Mouse (Mus musculus): ENCODE data around the gene Nisch.

Nisch gene

DNA sequence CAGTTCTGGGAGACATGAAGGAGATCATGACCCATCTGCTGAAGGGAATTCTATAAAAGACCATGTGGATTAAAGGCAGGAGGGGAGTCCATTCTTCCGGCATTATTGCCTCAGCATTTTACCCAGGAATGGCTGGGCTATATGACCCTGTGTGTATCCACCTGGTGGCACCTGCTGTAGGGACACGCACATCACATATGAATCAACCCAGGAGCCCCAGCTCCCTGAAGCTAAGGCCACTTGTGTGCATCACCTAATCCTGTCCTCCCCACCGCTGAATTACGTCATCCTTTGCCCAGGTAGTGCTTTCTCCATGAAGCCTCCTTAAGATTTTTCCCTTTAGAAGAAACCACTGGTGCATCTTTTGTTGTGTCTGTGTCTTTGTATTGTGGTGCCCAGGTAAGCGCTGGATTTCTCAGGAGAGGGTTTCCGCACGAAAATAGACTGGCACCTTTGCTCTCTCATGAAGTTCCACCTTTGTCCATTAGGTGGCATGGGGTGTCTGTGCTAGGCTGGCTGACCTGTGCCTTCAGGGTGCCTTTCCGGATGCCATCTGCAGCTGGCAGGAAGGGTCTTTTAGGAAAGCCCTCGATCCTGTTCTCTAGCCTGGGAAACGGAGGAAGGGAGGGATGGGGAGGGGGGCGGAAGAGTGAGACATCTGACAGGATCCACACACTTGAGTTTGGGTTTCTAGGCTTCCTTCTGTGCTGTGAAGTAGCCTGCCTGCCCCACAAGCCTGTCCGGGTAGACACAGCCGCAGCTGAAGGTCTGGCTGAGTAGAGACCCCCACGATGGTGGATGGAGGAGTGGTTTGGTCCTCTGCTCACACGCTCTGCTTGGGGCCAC lies 1.4 kb downstream of the Nisch start:
- DNase-seq (ENCODE audit: low spot score in 2 of 2), result peak in 1 of 2 experiments; percentile 67

DNA sequence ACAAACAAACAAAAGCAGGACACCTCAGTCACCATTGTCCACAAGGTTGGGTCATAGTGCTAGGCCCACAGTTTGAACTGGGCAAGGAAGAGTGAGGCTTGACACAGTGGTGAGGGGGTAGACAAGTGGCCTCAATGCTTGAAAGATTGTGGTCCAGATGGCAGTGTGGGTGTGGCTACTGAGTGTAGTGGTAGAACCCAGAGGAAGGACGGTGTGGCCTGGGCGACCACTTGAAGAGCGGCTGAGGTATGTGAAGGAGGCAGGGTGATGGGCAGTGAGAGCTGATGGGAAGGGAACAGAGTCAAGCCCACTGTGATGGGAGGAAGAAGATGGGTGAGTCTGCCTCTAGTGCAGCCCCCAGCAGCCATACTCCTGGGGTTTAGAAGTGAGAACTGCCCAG lies 2.1 kb downstream of the Nisch start:
- DNase-seq (ENCODE audit: low spot score in 2 of 2), result no peak

DNA sequence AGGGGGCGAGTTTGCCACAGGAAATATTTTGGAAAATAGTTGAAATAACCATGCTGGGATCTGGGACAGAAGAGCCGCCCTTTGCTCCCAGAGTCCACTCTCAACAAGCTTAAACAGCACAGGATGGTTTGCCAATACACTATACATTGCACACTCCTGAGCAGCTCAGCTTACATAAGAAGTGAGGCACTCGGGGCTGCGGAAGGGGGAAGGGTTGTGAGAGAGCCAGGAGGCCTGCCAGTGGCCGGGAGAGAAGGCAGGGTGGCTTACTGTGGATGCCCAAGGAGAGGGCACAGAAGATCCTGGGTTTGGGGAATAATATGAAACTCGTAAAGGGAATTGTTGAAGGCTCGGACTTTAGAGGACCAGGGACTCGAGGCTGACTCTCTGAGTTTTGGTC lies 2.9 kb downstream of the Nisch start:
- no peak for DNase-seq (ENCODE audit: low spot score in 2 of 2)

GRCm38 (mm10) chr14:31212499-31212898 lies 4.2 kb downstream of the Nisch start:
- no peak for DNase-seq (ENCODE audit: low spot score in 2 of 2)

DNA sequence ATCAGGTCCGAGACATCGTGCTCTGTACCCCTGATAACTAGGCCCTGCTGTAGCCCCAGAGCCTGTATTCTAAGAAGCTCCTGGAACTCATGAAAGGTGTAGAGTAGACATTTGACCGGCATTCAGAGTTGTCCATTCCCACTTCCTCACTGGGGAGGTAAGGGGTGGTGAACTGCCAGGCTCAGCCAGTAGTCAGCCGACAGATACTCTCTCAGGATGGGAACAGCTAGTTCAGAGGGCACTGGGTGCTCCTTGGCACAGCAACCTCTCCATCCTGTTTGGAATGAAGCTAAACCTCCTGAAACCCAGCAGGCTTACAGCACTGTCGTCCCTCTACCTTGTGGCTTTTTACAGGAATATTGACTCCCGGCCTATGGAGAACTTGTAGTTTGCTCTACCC lies 4.9 kb downstream of the Nisch start:
- no peak for DNase-seq (ENCODE audit: low spot score in 2 of 2)

DNA sequence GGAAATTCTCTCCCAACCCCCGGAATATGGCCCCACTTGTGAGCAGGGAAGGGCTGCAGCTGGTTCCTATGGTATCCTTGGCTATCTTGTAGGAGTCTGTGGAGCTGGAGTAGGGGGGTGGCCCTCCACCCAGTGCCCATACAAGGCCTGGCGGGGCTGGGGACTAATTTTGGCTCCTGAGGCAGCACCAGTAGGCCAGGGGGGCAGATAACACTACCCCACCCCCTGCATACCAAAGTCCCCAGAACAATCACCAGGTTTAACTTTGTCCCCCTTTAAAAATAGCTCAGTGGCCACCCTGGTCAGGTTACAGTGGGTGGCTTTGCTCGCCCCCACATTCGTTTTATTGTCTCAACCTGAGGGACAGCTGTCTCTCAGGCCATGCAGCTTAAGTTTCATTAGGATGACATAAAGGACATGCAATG lies 7.6 kb downstream of the Nisch start:
- DNase-seq (ENCODE audit: low spot score in 2 of 2), result no peak

DNA sequence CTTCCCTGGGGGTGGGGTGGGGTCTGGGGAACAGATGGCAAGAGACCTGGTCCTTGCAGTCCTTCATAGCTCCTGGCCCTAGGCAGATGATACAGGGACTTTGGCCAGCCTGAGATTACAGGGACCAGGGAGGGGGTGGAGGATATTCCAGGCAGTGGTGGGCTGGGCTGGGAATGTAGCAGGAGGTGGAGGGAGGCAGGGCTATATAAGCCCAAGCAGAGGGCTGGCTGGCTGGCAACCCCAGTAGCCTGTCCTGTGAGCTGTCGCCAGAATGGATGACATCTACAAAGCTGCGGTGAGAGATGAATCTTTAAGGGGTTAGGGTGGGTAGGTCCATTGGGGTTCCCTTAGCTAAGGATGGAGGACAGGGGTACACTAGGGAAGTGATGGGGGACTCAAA lies 8.7 kb downstream of the Nisch start, which contains the start of gene Tnnc1:
Gene Tnnc1 (plus strand): TSS at position 229 of the 400 bp plus-strand sequence.
- no peak for DNase-seq (ENCODE audit: low spot score in 2 of 2)

DNA sequence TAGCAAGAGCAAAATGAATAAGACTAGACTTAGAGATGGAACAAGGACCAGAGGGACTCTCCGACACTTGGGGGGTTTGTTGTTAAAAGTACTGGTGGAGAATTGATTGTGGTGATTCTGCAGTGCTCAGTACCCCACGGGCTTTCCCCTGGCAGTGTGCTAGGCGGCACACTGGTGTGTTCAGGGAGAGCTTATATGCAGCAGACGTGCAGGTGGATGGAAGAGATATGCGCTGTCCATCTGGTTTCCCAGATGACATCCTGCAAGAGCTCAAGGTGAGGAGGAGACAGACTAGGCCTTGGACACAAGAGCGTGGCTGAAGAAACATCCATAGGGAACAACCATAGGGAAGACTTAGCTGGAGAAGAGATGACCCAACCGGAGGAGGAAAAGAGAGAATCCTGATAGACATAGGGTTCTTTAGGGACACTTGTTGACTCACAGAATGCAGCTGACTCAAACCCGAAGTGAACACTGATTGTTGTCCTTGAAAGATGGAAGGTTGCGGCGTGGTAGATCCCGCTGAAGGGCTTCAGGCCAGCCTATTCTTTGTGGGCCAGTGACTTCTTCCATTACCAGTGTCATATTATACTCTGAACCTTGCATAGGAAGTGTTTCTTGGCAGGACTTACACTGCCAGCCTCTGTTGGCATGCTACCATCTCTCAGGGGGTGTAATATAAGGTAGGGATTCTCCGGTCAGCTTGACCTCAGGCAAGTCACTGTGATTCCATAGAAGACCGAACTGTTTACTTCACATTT lies 9.5 kb downstream of the Nisch start:
- DNase-seq (ENCODE audit: low spot score in 2 of 2), result peak in 1 of 2 experiments; percentile 53

DNA sequence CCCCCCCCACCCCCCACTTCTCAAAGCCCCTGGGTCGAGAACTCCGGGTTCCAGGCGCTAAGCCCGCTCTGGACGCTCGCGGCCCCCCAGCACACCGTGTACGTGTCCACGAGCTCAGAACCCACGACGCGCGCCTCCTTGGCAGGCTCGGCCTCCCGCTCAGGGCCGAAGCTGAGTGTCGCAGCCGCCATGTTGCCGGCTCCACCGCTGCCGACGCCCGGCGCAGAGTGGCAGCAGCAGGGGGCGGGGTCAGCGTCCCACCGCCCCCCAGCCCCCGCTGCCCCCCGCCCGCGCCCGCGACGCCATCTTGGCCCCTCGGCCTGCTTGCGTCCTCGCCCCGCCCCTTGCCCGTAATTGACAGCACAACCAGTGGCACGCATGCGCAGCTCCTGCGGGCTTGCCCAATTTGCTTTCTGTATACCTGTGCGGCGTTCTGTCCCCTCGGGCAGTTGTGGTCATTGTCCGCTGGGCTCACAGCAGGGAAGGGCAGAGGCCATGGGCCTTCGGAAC lies 10.2 kb downstream of the Nisch start:
- peak; percentile 77 to 93 for DNase-seq (ENCODE audit: low spot score in 2 of 2)

DNA sequence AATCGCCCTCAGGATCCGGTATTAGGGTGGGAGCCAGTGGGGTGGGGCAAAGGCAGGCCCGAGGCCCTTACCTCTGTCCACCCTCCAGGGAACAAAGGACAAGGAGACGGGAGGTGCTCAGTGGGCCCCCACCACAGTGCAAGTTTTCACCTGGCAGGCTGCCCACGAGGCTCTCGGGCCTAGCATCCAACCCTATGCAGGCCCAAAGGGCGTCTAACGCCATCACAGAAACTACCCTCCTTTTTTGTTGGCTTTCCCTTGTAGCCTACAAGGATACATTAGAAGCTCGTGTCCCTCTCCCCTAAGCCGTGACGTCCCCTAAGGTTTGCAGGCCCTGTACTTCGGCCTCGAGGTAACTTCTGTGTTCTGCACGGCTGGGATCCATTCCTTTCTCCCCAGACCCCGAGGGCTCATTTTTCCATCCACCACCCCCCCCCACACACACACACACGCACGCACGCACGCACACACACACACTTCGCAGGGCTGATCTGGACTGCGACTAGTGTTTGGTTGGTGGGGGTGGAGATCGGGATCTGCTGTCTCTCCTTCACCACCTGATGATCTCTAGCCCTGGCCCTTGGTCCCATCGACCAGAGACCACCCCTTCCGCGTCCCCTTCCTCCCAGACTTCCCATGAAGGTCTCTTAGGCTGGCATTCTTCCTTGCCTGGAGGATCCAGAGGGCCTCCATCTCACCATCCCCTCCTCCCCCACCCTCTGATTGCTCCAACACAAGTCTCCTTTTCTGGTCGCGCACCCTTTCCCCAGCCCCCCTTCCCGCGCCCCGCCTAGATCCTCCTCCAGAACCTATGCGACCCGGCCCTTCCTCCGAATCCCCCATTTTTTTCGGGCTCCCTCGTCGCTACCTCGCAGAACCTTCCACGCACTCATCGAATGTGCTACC lies 10.9 kb downstream of the Nisch start:
- peak in 1 of 2 experiments; percentile 34 for DNase-seq (ENCODE audit: low spot score in 2 of 2)

GRCm38 (mm10) chr14:31205244-31205561 lies 11.5 kb downstream of the Nisch start:
- DNase-seq (ENCODE audit: low spot score in 2 of 2), result no peak

- DNase-seq (ENCODE audit: low spot score in 2 of 2), result no peak
Observed at GRCm38 (mm10) chr14:31204844-31205243, 11.9 kb downstream of the Nisch start.

GRCm38 (mm10) chr14:31200038-31200437 lies 16.7 kb downstream of the Nisch start:
- DNase-seq (ENCODE audit: low spot score in 2 of 2), result no peak

DNA sequence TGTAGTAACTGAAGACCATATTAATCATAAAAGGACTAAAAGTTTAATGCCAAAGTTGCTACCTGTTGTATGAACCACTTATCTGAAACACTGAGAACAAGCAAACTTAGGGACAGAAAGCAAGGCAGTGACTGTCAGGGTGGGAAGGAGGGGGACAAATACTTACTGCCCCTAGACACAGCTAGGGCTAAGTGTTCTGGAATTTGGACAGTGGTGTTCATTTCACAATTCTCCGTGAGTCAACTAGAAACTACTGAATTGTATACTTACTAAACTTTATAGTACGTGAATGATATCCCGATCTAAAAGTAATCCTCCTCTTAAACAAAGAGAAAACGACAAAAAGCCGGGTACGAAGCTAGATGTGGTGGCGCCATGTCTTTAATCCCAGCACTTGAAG lies 17.1 kb downstream of the Nisch start:
- no peak for DNase-seq (ENCODE audit: low spot score in 2 of 2)

- peak in 1 of 2 experiments; percentile 60 for DNase-seq (ENCODE audit: low spot score in 2 of 2)
Observed at GRCm38 (mm10) chr14:31197547-31198516, 18.9 kb downstream of the Nisch start.

- no peak for DNase-seq (ENCODE audit: low spot score in 2 of 2)
Observed at GRCm38 (mm10) chr14:31195968-31196367, 20.8 kb downstream of the Nisch start.

DNA sequence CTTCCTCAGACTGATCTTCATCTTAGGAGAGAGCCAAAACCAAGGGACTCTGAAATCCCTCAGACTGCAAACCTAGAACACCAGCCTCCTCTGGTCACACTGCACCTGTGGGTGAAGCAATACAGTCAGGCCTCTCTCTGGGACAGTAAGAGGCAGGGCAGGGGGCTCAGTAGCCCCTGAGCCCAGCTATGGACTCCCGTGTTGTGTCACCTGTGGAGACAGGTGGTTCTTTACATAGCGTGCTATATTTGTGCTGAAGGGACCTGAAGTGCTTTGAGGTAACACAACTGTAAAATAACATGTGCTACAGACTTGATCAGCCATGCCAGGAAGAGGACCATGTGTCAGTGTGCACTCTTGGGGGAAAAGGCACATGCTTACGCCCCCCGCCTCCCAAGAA lies 21.2 kb downstream of the Nisch start:
- no peak for DNase-seq (ENCODE audit: low spot score in 2 of 2)

DNA sequence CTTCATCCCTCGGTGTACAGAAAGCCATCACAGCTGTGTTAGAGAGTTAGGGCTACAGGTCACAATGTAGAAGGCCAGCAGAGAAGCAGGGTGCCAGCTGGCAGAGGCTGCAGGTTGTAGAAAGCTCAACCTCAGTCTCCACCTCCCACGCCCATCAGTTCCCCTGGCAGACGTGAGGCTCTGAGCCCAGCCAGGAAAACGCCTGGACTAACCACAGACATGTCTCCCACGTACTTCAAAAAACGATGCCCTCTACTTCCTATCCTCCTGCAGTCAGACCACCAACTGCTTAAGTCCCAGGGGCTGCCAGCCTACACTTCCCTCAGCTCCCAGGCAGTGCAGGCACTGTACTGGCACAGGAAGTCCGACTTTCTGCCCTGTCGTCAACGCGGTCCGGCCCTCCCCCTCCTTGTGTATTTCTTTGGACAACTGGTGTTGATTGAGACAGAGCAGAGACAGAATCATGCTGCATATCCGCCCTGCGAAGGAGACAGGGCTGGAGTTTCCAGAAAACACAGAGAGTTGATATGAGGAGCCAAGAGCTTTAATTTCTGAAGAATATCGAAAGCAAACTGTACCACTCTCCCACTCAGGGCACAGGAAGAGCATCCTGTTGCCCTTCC lies 21.7 kb downstream of the Nisch start:
- DNase-seq (ENCODE audit: low spot score in 2 of 2), result no peak

GRCm38 (mm10) chr14:31194441-31194840 lies 22.3 kb downstream of the Nisch start:
- no peak for DNase-seq (ENCODE audit: low spot score in 2 of 2)

DNA sequence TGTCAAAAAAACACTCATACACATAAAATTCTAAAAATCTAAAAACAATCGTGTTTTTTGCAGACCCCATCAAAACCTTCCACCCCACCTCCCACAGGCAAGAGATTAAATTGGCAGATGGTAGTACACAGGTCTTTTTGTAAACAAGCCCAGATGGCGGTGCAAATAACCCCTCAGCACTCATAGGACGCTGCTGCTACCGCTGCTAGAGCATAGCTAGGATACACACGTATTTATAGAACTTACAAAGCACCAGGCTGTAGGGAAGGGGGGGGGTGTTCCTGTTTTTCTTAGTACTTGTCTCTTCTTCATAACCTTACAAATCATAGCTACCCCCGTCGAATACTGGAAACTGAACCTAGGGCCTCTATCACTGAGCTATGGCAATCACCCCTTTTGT lies 23.0 kb downstream of the Nisch start:
- no peak for DNase-seq (ENCODE audit: low spot score in 2 of 2)

Measured in left cerebral cortex, adult 9 months (tissue).